Mouse (Mus musculus) midbrain, embryonic 15.5 days (tissue): ENCODE measurements around the gene Atp5g3. TPM values are rescaled to one million over a fixed set of nuclear protein-coding genes. Genes with fewer than 3 reads are reported as not detected.
"Not testable (repeated sequence)": the region's sequence is repeated elsewhere in the genome, so short reads cannot be mapped to it uniquely, and the experiment has no call there.

Experiments
- ATAC-seq: fragments of 200-750 bp; cut with Nextera tagmentation; replicated peaks from 2 replicates; pipeline ENCODE4 v1.8.0; 2017; ENCODE audit warnings: moderate TSS enrichment
- H3K27ac ChIP-seq: fragments of 300-500 bp; sonication (generic); 2 replicates; pipeline ENCODE4 v1.5.1; 2015; ENCODE audit warnings: mild to moderate bottlenecking, inconsistent platforms
- H3K27me3 ChIP-seq: fragments of 300-500 bp; sonication (generic); replicated peaks from 2 replicates; pipeline ENCODE4 v1.6.1; 2015; ENCODE audit warnings: inconsistent platforms
- H3K36me3 ChIP-seq: fragments of 300-500 bp; sonication (generic); replicated peaks from 2 replicates; pipeline ENCODE4 v1.6.1; 2015; ENCODE audit warnings: inconsistent platforms
- H3K4me1 ChIP-seq: fragments of 300-500 bp; sonication (generic); 2 replicates; pipeline ENCODE4 v1.6.1; 2015; ENCODE audit warnings: inconsistent platforms
- H3K4me2 ChIP-seq: fragments of 300-500 bp; sonication (generic); 2 replicates; pipeline ENCODE4 v1.6.1; 2015; ENCODE audit warnings: inconsistent platforms, mild to moderate bottlenecking, moderate library complexity
- H3K4me3 ChIP-seq: fragments of 300-500 bp; sonication (generic); 2 replicates; pipeline ENCODE4 v1.5.1; 2015; ENCODE audit warnings: mild to moderate bottlenecking, inconsistent platforms
- H3K9ac ChIP-seq: fragments of 300-500 bp; sonication (generic); 2 replicates; pipeline ENCODE4 v1.6.1; 2015; ENCODE audit warnings: mild to moderate bottlenecking, inconsistent platforms
- H3K9me3 ChIP-seq: fragments of 300-500 bp; sonication (generic); 2 replicates; pipeline ENCODE4 v1.6.1; 2016; ENCODE audit warnings: inconsistent platforms
- WGBS: fragments of 180-500 bp; shearing (Covaris S2); methylation state at CpG from one replicate; pipeline ENCODE4 v1.1.7; 2015; ENCODE audit warnings: mixed read lengths; 5-methylcytosine and 5-hydroxymethylcytosine counted together
- polyA plus RNA-seq: library from polyadenylated mRNA; unstranded; fragments of >200 nt; fragmentation: Nextera tagmentation; extraction: Ambion mirVana; gene quantifications from 2 replicates; pipeline ENCODE4 v1.2.1, GENCODE M21; 2015

The Atp5g3 gene
- polyA plus RNA-seq, 1 experiment from 2014 or later, result 1,008 TPM

- Histone ChIP-seq H3K4me1 (no peaks in the 10 kb centered on the region), H3K36me3 (no peaks in the 10 kb centered on the region), H3K9me3 (no peaks in the 10 kb centered on the region), H3K4me3 (no peak overlapping the region), H3K27me3 (no peaks in the 10 kb centered on the region), H3K27ac (no peak overlapping the region), H3K4me2 (no peak overlapping the region), H3K9ac (no peak overlapping the region)
- peak; percentile 85 for ATAC-seq
- WGBS, result 16% methylated on average over 5 of the region's 5 CpGs
These were observed 14.0 kb upstream of the Atp5g3 start for GRCm38 (mm10) chr2:73925089-73925488.

DNA sequence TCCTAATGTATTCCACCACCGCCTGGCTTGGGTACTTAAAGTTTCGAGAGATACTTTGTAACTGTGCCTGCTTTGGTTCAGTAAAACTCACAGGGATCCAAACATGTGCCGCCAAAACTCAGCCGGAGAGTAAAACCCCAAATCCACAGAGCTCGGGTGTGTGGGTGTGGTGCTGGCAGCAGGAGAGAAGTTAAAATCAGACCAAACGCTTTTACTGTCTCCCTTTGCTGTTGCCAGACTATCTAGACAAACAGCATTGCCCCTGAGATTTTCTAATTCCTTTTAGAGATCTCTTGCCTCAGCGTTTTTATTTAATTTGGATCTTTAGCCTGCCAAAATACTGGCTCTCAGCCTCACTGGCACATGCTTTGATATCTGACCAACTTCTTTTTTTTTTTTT lies 8.5 kb upstream of the Atp5g3 start:
- H3K9me3 ChIP-seq, result no peaks in the 10 kb centered on the region
- ATAC-seq, result no peak
- H3K4me2 ChIP-seq, result no peak overlapping the region
- 75% methylated on average over 7 of the region's 7 CpGs for WGBS
- no peak overlapping the region for H3K9ac ChIP-seq
- no peaks in the 10 kb centered on the region for H3K27me3 ChIP-seq
- H3K27ac ChIP-seq, result no peak overlapping the region
- no peaks in the 10 kb centered on the region for H3K4me1 ChIP-seq
- H3K4me3 ChIP-seq, result no peak overlapping the region
- H3K36me3 ChIP-seq, result no peaks in the 10 kb centered on the region

DNA sequence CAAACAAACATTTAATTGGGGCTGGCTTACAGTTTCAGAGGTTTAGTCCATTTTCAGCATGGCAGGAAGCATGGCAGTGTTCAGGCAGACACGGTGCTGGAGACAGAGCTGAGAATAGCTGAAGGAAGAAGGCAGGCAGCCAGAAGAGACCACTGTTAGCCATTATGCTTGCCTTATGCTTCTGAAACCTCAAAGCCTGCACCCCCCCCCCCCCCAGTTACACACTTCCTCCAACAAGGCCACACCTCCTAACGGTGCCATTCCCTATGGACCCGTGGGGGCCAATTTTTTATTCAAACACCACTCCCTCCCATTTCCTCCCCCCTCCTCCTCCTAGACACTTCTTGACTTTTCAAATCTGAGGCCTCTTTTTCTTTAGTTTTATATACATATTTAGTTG lies 1.1 kb upstream of the Atp5g3 start:
- ATAC-seq, result no peak
- Histone ChIP-seq H3K36me3 (peaks cover 20% of the 10 kb centered on the region), H3K9ac (no peak overlapping the region), H3K27ac (no peak overlapping the region), H3K9me3 (no peaks in the 10 kb centered on the region), H3K4me3 (no peak overlapping the region), H3K4me2 (no peak overlapping the region), H3K27me3 (no peaks in the 10 kb centered on the region), H3K4me1 (peaks cover 20% of the 10 kb centered on the region)
- 85% methylated on average over 3 of the region's 3 CpGs for WGBS

DNA sequence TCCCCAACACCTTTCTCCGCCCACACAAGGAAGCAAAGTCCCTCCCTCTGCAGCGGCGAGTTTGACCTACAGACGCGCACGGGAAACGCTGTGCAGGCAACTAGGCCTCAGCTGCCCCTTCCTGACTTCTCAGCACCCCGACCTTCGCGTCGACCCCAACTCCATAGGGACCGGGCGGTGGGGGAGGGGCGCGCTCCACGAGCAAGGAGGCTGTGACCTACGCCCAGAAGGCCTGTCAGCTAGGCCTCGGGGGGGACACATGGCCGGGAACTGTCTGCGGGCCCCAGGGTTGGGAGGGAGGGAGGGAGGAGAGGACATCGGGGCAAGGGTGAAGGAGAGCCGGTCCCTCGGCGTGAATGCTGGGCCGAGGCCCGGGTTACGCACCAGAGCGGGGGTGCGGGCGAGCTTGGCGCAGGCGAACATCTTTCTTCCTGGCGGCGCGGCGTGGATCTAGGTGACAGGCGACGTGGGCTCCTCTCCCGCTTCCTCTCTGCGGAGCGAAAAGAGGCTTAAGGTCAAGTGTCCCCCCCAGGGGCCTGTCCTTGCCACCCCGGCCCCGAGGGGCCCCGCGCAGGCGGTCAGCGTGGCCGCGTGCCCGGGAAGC lies 453 bp downstream of the Atp5g3 start:
- under 1% methylated on average over 50 of the region's 50 CpGs for WGBS
- peaks cover 20% of the 10 kb centered on the region for H3K4me1 ChIP-seq
- H3K4me3 ChIP-seq, result peak overlapping the region; percentile 96
- H3K27ac ChIP-seq, result peak overlapping the region; percentile 91
- H3K9ac ChIP-seq, result peak overlapping the region; percentile 100
- H3K9me3 ChIP-seq, result no peaks in the 10 kb centered on the region
- no peaks in the 10 kb centered on the region for H3K27me3 ChIP-seq
- H3K36me3 ChIP-seq, result peaks cover 28% of the 10 kb centered on the region
- H3K4me2 ChIP-seq, result peak overlapping the region; percentile 78
- ATAC-seq, result peak; percentile 73

- WGBS, result 92% methylated on average over 2 of the region's 2 CpGs
- Histone ChIP-seq H3K36me3 (peaks cover 28% of the 10 kb centered on the region), H3K27me3 (no peaks in the 10 kb centered on the region), H3K4me3 (no peak overlapping the region), H3K27ac (no peak overlapping the region), H3K4me2 (no peak overlapping the region), H3K9ac (no peak overlapping the region), H3K9me3 (no peaks in the 10 kb centered on the region), H3K4me1 (peaks cover 20% of the 10 kb centered on the region)
- ATAC-seq, result no peak
These were observed 2.0 kb downstream of the Atp5g3 start for GRCm38 (mm10) chr2:73909116-73909515.

- not testable (repeated sequence) for H3K4me3 ChIP-seq, H3K4me1 ChIP-seq, H3K27me3 ChIP-seq, H3K9me3 ChIP-seq, H3K27ac ChIP-seq, H3K4me2 ChIP-seq, H3K9ac ChIP-seq, ATAC-seq
- H3K36me3 ChIP-seq, result peaks cover 28% of the 10 kb centered on the region
These were observed 6.4 kb downstream of the Atp5g3 start for GRCm38 (mm10) chr2:73904679-73905078.

DNA sequence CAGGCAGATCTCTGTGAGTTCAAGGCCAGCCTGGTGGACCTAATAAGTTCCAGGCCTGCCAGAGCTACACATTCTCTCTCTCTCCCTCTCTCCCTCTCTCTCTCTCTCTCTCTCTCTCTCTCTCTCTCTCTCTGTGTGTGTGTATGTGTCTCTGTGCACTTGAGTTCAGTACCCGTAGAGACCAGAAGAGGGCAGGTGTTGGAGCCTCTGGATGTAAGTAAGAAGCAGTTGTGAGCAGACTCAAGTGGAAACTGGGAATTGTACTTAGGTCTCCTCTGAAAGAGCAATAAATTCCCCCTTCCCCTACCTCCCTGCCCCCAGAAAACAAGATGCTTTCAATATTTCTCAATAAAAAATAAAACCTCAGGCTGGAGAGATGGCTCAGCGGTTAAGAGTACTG lies 7.6 kb downstream of the Atp5g3 start:
- ATAC-seq, result no peak
- 100% methylated on average over 2 of the region's 2 CpGs for WGBS
- no peak overlapping the region for H3K9ac ChIP-seq

DNA sequence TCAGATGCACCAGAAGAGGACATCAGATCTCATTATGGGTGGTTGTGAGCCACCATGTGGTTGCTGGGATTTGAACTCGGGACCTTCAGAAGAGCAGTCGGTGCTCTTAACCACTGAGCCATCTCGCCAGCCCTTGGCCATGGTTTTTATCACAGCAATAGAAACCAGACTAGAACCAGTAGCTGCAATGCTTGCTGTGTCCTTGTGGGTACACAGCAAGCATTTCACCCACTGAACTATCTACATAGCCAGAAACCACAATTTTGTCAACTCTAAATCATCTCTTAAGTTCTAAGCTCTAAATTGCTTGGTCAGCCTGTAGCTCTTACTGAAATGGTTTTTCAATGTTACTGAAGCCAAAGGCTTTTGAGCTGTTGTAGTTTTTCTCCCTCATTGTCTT lies 8.8 kb downstream of the Atp5g3 start:
- ATAC-seq, H3K4me3 ChIP-seq, H3K4me1 ChIP-seq, H3K9ac ChIP-seq, H3K27me3 ChIP-seq, H3K27ac ChIP-seq, H3K36me3 ChIP-seq, H3K4me2 ChIP-seq, H3K9me3 ChIP-seq: not testable (repeated sequence)
- WGBS, result 95% methylated on average over 3 of the region's 3 CpGs

More for the DNA sequence above, 7.6 kb downstream of the Atp5g3 start:
- no peaks in the 10 kb centered on the region for H3K9me3 ChIP-seq
- H3K4me2 ChIP-seq, result no peak overlapping the region
- no peak overlapping the region for H3K27ac ChIP-seq
- no peaks in the 10 kb centered on the region for H3K27me3 ChIP-seq
- no peaks in the 10 kb centered on the region for H3K4me1 ChIP-seq
- no peak overlapping the region for H3K4me3 ChIP-seq
- H3K36me3 ChIP-seq, result peaks cover 21% of the 10 kb centered on the region

DNA sequence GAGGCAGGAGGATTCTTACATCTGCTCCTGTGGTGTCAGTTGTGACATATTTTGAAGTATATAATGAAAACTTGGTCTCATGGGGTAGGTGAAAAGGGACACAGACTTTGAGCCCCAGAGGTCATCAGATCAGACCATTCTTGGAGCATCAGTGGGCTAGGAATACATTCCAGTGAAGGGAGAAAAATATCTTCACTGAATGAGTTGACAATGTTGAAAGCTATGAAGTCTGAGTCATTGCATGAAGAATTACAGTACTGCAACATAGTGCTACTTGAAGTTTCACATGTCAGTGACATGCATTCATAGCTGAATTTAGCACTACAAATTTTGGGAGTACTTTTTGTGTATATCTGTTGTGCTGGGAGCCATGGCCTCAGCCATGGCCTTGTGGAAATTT lies 10.0 kb downstream of the Atp5g3 start:
- Histone ChIP-seq H3K27me3 (no peaks in the 10 kb centered on the region), H3K9ac (no peak overlapping the region), H3K4me3 (no peak overlapping the region), H3K27ac (no peak overlapping the region), H3K9me3 (no peaks in the 10 kb centered on the region), H3K4me1 (no peaks in the 10 kb centered on the region), H3K36me3 (no peaks in the 10 kb centered on the region), H3K4me2 (no peak overlapping the region)
- no peak for ATAC-seq

- Histone ChIP-seq H3K4me2 (no peak overlapping the region), H3K27me3 (no peaks in the 10 kb centered on the region), H3K9ac (no peak overlapping the region), H3K4me3 (no peak overlapping the region), H3K36me3 (no peaks in the 10 kb centered on the region), H3K4me1 (no peaks in the 10 kb centered on the region), H3K9me3 (no peaks in the 10 kb centered on the region), H3K27ac (no peak overlapping the region)
- ATAC-seq, result no peak
- 83% methylated on average over 1 of the region's 1 CpGs for WGBS
These were observed 10.8 kb downstream of the Atp5g3 start for GRCm38 (mm10) chr2:73900364-73900763.

- H3K27me3 ChIP-seq, H3K4me3 ChIP-seq, H3K4me2 ChIP-seq, H3K36me3 ChIP-seq, H3K9me3 ChIP-seq, H3K9ac ChIP-seq, ATAC-seq, H3K4me1 ChIP-seq, H3K27ac ChIP-seq: not testable (repeated sequence)
- 85% methylated on average over 4 of the region's 4 CpGs for WGBS
These were observed 14.2 kb downstream of the Atp5g3 start for GRCm38 (mm10) chr2:73896919-73897318.

DNA sequence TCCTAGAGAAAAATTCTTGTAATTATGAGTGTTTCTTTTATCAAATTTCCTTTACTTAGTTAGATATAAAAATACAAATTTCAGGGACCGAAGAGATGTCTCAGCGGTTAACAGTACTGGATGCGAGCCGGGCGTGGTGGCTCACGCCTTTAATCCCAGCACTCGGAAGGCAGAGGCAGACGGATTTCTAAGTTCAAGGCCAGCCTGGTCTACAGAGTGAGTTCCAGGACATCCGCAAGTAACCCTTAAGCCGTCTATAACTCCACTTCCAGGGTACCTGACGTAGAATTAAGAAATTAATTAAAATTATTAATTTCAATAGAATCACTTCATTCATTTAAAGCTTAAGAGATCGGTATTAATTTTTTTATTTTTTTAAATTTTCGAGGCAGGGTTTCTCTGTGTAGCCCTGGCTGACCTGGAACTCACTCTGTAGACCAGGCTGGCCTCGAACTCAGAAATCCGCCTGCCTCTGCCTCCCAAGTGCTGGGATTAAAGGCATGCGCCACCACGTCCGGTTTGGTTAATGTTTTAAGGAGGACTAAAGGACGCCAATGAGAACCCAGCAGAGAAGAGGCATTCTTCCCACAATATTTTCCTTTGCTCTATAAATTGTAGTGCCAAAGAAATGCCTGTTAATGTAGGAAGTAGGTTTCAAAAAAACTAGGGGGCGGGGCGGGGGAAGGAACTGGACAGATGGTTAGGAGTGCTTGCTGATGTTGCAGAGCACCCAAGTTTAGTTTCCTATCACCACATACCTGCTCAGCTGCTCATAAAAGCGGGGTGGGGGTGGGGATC lies 17.5 kb downstream of the Atp5g3 start:
- WGBS, result 65% methylated on average over 22 of the region's 22 CpGs
- Histone ChIP-seq H3K9me3 (no peaks in the 10 kb centered on the region), H3K36me3 (no peaks in the 10 kb centered on the region), H3K27ac (peak overlapping the region; percentile 96), H3K4me2 (peak overlapping the region; percentile 69), H3K4me3 (peak overlapping the region; percentile 98), H3K4me1 (peaks cover 18% of the 10 kb centered on the region), H3K9ac (peak overlapping the region; percentile 82), H3K27me3 (no peaks in the 10 kb centered on the region)
- ATAC-seq, result no peak
